Mouse (Mus musculus): ENCODE data around the gene Hoxa7. TPM values are rescaled to one million over a fixed set of nuclear protein-coding genes. Genes with fewer than 3 reads are reported as not detected.

The Hoxa7 gene
- total RNA-seq, 2 experiments from 2014 or later, result not detected

DNA sequence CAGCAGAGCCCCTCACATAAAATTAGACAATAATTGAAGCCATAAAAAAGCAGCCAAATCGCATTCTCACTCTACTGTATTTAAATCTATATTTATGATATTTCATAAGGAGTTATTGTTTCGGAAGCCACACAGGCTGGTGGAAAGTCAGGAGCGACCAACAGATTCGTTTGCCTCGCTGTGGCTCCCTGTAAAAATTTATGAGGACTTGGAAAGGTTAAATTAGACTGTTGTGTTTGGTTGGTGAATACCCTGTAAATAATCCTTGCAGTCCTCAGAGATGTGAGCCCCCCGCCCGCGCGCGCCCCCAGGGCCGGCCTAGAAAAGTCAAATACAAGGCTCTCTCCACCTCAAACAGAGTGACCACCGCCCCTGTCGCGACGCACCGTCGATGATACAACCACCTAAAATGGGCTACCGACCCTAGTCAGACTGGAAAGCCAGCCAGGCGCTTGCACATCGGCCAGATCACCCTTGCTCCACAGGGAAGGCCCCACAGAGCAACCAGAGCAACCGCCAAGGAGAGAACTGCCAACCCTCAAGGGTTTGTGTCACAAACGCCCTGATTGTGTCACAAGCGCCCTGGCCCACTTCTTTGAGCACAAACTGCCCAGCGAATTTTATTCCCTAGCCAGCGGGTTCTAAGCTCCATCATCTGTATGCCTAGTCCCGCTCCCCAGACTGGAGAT is 5.1 kb upstream of the Hoxa7 start:
- no peak for DNase-seq (ENCODE audit: extremely low spot score in 1 of 2, low spot score in 1 of 2)

DNA sequence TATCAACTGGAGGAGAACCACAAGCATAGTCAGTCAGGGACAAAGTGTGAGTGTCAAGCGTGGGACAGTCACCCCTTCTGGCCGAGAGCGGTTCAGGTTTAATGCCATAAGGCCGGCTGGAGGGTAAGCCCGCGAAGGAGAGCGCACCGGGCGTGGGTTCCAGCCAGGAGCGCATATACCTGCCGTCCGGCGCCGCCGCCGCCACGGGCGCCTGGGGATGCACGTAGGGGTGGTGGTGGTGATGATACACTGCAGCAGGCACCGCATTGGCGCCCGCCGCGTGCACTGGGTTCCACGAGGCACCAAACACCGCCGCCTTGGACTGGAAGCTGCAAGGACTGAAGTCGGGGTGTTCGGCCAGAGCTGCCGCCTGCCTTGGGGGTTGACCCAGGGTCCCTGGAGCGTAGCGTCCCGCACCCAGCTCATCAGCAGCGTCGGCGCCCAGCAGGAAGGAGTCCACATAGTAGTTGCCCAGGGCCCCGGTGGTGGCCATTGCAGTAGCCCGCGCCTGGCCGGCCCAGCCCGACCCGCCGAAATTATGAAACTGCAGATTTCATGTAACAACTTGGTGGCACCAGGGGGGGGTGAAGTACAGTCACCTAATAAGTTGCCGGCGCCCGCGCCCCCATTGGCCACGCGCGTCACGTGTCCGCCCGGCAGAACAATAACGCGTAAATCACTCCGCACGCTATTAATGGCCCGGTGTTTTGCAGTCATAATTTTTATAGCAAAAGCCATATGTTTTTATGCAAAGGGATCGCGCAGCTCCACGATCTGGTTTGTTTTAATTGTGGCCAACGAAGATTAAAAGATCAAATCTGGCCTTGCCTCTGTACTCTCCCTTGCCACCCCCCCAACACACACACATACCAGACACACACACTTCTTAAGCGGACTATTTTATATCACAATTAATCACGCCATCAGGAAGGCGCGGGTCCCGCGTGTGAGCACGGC is 4.2 kb upstream of the Hoxa7 start:
- DNase-seq (ENCODE audit: extremely low spot score in 1 of 2, low spot score in 1 of 2), result no peak

DNA sequence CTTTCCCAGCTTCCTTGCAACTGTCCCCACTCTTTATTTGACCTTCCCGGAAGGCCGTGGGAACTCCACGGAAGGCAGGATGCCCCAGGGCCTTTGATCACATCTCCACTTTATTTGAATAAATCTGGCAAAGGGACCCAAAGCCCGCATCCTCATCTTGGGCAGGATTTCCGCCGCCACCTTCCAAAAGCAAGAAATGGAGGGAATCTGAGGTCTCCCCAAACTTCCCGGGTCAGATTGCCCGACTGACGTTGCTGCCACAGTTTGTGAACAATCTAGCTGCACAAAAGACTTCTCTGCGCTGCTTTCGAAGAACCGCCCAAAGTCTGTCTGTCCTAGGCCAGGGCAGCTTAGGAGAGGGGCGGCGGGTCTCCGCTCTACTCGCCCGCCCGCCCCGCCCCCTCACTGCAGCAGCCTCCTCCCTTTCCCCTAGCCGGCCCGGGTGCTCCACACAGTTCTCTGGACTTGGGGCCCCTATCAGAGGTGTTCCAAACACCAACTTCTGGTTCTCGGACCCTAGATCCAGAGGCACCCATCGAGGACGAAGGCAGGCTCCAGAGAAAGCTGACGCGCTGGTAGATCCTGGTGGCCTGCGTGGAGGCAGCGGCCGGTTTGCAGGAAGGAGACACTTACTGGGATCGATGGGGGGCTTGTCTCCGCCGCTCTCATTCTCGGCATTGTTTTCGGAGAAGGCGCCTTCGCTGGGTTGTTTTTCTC is 3.4 kb upstream of the Hoxa7 start:
- DNase-seq (ENCODE audit: extremely low spot score in 1 of 2, low spot score in 1 of 2), result no peak

GRCm38 (mm10) chr6:52223939-52224760 is 2.5 kb upstream of the Hoxa7 start:
- no peak for DNase-seq (ENCODE audit: extremely low spot score in 1 of 2, low spot score in 1 of 2)

DNA sequence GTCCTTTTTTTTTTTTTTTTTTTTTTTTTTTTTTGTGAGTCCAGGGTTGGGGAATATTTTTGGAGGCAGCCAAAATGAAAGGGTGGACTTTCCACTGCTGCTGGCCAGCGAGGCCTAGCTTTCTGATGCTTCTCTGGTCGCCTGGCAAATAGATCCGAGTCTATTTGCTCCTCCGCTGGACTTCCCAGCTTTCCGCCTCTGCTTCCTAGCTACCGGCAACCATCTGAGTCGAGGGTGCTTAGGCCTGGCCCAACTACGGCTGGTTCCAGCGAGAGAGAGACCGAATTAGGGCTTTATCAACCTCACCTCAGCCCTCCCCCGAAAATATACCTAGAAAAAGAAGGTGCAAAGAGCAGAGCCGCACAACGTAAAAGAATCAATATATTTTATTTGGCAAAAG is 1.1 kb upstream of the Hoxa7 start:
- no peak for DNase-seq (ENCODE audit: extremely low spot score in 1 of 2, low spot score in 1 of 2)

DNA sequence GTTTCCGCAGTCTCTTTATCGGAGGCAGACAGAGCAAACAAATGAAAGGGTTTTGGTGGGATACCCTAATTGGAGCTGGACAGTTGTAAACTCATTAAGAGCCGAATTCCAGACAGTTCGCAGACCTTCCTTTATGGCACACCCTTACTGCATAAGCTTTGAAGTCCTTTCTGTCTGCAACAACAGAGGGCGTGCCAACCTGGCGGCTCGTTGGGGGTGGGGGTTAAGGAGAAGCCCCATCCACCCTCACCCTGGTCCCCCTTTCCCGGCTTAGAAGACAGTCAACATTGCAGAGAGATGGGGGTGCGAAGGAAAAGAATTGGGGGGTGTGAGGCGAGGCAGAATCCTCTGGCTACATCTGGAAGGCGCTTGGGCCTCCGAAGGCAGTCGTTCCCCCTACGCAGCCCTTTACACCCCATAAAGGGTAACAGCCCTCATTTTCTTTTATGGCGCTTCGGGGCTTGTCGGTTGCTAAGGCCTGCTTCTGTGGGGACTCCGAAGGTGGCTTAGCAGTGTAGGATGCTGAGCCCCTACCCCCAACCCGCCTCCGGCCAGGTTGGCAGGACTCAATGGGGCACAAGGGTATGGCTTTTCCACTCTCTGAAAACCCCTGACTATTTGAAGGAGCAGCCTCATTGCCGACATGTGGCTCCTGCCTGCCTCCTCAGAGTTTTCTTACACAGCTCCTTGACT is 485 bp upstream of the Hoxa7 start:
- no peak for DNase-seq (ENCODE audit: extremely low spot score in 1 of 2, low spot score in 1 of 2)

GRCm38 (mm10) chr6:52220865-52221310 is 766 bp downstream of the Hoxa7 start:
- no peak for DNase-seq (ENCODE audit: extremely low spot score in 1 of 2, low spot score in 1 of 2)

DNA sequence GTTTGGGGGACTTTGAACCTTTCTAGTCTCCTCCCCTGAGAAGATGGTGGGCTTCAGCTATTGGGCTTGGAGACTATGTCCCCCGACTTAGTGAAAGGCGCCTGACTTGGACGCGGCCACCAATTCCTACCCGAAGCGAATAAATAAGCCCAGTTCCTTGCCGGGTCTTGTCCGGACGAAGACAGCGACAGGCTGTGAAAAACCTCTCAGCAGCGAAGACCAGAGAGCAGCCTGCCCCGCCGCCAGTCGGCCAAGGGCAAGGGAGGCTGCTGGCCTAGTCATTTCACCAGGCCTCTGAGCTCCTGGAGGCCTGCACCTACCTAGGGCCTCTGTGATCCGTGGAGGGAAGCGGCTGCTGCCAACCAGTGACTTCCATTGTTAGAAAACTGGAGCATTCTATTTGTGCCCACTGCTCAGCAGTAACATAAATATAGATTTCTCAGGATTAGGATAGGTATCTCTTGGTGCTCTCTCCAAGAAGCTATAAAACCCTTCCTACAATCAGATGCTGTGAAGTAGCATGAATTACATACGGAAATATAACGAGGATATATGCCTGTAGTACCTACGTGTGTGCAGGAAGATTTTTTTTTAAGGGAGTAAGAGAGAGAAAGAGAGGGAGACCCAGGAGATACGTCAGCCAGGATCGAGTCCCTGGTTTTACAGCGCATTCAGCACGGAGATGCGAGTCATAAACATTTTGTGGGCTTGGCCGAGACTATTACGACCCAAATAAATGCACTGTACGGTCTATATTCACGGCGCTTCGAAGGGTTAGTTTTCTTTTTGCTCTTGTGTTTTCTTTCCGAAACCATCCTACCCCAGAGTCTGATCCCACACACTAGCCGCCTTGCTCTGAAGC is 1.4 kb downstream of the Hoxa7 start:
- peak in 1 of 2 experiments; percentile 25 for DNase-seq (ENCODE audit: extremely low spot score in 1 of 2, low spot score in 1 of 2)

- no peak for DNase-seq (ENCODE audit: extremely low spot score in 1 of 2, low spot score in 1 of 2)
Measured at GRCm38 (mm10) chr6:52219234-52219942, 2.3 kb downstream of the Hoxa7 start.

DNA sequence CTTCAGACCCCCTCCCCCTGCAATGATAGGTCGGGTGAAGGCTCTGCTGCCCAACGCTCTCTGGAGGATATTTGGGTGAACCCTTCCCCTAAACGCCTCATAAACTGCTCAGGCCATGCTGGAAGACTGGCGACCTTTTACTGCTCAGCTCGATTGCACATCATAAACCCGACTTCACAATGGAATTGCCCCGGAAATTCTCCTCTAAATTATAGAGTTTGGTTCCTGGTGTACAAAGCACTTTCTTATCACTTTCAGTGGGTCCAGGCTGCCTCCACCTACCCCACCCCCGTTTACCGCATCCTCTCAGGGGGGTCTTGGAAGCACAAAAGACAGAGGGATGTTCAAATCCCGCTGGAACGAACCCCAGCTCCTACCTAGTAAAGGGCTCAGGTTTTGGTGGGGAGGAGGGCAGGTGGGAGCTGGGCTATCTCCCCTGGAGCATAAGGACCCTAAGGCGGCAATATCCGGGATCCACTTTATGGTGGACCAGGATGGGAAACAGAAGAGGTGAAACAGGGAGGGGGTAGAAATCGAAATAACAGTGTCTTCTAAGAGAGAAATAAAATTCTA is 2.9 kb downstream of the Hoxa7 start:
- no peak for DNase-seq (ENCODE audit: extremely low spot score in 1 of 2, low spot score in 1 of 2)

DNA sequence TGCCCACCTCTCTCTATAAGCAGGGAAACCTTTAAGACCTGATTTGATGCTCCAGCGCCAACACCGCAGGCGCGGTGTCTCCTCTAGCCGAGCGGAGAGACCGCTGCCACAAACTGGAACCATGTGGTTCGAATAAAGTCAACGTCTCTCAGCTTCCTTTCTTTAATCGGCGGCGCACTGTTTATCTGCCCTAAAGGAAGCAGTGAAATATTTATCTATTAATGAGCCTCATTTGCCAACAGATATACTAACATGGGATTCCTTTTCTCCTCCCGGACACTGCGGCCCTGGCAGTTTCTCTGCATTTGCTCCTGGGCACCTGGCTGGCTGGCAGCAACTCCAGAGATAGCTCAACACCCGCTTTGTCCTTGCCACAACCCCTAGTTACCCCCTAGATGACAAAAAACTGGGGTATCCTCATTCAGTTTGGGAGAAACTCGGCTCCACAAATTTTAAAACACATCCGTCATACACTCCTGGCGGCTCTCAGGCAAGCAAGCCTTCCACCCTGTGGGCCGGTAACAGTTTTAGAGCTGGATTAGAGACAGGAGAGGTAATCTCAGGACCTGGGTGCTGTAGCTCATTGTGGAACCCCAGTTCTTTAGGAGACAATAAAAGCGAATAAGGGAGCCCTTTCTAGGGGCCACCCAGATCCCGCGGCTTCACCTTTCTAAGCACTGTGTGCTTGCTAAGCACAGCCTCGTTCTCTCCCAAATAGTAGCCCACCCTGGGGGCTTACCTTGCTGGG is 3.6 kb downstream of the Hoxa7 start:
- DNase-seq (ENCODE audit: extremely low spot score in 1 of 2, low spot score in 1 of 2), result peak in 1 of 2 experiments; percentile 8

DNA sequence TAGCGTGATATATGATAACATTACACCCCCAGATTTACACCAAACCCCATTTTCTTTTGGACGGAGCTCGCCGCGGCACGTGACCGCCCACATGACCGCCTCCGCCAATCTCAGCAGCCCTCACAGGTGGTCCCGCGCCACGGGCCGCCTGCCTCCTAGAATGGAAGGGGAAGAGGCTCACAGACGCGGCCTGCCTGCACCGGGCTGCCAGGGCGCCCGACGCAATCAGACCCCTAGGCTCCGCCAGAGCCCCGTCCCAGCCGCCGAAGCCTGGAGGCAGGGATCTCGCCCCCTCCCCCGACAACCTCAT is 4.2 kb downstream of the Hoxa7 start:
- no peak for DNase-seq (ENCODE audit: extremely low spot score in 1 of 2, low spot score in 1 of 2)

GRCm38 (mm10) chr6:52216691-52217458 is 4.8 kb downstream of the Hoxa7 start:
- no peak for DNase-seq (ENCODE audit: extremely low spot score in 1 of 2, low spot score in 1 of 2)

GRCm38 (mm10) chr6:52215771-52216535 is 5.7 kb downstream of the Hoxa7 start:
- DNase-seq (ENCODE audit: extremely low spot score in 1 of 2, low spot score in 1 of 2), result no peak

GRCm38 (mm10) chr6:52215070-52215469 is 6.6 kb downstream of the Hoxa7 start:
- DNase-seq (ENCODE audit: extremely low spot score in 1 of 2, low spot score in 1 of 2), result no peak

DNA sequence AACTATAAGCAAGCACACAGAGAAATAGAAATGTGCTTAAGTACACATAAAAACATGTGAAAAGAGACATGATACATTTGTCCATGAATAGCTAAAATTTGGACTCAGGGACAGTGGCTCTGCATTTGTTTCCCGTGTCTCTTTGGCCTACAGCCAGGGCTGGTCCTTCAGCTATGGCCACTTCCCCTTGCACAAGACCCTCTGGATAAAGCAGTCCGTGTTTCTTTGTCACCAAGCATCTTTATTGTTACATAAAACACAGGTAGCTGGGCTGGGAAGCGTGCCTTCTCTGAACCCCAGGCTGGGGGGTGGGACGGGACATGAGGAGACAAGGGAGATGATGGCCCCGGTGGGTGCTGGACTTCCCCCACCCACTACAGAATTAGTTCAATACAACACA is 7.4 kb downstream of the Hoxa7 start:
- DNase-seq (ENCODE audit: extremely low spot score in 1 of 2, low spot score in 1 of 2), result no peak

Measured in layer of hippocampus, postnatal 25 days (tissue).